Mouse (Mus musculus): ENCODE data around the gene Wnt7b. TPM values are rescaled to one million over a fixed set of nuclear protein-coding genes. Genes with fewer than 3 reads are reported as not detected.

The Wnt7b gene
- polyA plus RNA-seq, 1 experiment from 2014 or later, result 4.6 TPM

DNA sequence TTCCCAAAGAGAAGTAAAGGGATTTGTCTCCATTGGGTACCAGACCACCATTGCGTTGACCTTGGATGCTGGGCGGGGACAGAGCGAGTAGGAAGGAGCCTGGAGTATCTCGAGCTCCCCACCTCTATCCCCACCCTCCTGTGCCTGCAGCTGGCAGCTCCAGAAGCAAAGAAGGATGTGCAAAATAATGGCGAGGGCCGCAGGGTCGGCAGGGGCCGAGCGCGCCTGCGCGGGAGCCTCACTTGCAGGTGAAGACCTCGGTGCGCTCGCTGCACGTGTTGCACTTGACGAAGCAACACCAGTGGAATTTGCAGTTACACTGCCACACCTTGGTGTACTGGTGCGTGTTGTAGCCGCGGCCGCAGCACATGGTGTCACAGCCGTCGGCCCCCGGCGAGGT, 45.1 kb downstream of the Wnt7b start:
- WGBS, result 70% methylated on average over 25 of the region's 25 CpGs
- Histone ChIP-seq H3K4me2 (no peak overlapping the region), H3K4me3 (no peak overlapping the region), H3K4me1 (peaks cover 12% of the 10 kb centered on the region), H3K27me3 (replicated peaks) (peaks cover 59% of the 10 kb centered on the region), H3K9ac (no peak overlapping the region), H3K36me3 (no peaks in the 10 kb centered on the region), H3K9me3 (no peaks in the 10 kb centered on the region), H3K27ac (replicated peaks) (no peak overlapping the region)
- ATAC-seq (ENCODE audit: extremely low read depth, insufficient number of reproducible peaks, low FRiP score, low TSS enrichment), result no peak

DNA sequence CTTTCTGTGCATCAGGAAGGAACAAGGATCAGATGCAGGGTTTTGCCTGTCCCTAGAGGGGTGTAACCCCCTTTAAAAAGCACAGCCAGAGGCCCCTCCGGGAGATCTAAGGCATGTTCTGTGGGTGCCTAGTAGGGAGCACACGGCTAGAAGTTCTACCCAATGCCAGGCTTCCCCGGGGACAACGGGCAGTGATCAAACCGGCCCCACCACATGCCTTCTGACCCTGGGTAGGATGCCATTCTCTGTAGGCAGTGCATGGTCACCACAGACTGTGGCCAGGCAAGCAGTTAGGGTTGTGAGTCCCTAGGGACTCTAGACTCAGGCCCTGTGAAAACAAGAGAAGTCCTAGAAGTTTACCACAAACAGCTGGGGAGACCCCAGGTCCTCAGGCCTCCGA, 47.6 kb downstream of the Wnt7b start:
- no peak overlapping the region for H3K27ac ChIP-seq (replicated peaks)
- no peaks in the 10 kb centered on the region for H3K36me3 ChIP-seq
- peaks cover 46% of the 10 kb centered on the region for H3K27me3 ChIP-seq (replicated peaks)
- 83% methylated on average over 6 of the region's 6 CpGs for WGBS
- H3K4me1 ChIP-seq, result peaks cover 12% of the 10 kb centered on the region
- no peak overlapping the region for H3K9ac ChIP-seq
- H3K4me3 ChIP-seq, result no peak overlapping the region
- H3K4me2 ChIP-seq, result no peak overlapping the region
- no peak for ATAC-seq (ENCODE audit: extremely low read depth, insufficient number of reproducible peaks, low FRiP score, low TSS enrichment)
- H3K9me3 ChIP-seq, result no peaks in the 10 kb centered on the region

DNA sequence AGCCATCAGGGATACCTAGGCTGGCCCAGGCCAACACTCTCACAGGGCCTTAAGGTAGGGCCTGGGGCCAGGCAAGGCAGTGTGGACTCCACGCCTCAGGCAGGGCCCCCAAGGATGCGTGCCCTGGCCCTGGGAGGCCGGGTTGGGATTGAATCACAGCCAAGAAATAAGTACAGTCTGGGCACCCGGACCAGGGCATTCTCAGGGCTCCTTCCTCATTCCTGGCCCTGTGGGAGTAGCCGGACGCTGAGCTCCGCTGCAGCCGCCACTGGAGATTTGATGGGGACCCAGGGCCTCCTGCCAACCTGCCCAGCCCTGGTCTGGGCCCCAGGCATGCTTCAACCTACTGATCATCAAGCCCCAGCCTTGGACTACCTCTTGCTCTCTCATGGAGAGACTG, 48.1 kb downstream of the Wnt7b start:
- Histone ChIP-seq H3K4me3 (no peak overlapping the region), H3K27ac (replicated peaks) (no peak overlapping the region), H3K4me2 (no peak overlapping the region), H3K36me3 (no peaks in the 10 kb centered on the region), H3K9ac (no peak overlapping the region), H3K27me3 (replicated peaks) (peaks cover 42% of the 10 kb centered on the region), H3K4me1 (peaks cover 12% of the 10 kb centered on the region), H3K9me3 (no peaks in the 10 kb centered on the region)
- WGBS, result 42% methylated on average over 8 of the region's 8 CpGs
- ATAC-seq (ENCODE audit: extremely low read depth, insufficient number of reproducible peaks, low FRiP score, low TSS enrichment), result no peak

DNA sequence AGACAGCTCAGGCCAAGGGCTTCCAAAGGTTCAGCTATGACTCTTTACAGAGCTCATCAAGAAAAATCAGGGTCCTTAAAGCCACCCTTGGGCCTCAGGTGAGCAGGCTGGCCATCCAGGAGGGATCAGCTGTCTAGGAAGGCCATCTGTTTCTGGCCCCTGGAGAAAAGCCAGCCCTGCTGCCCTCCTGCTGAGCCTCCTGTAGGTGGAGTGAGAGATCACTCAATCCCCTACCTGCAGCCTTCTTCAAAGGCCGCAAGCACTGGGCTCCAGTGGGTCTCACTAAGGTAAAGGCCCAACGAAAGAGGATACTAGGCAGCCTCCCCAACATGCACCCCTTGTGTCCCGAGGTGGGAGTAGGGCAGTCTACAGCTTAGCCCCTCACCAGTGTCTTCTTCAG, 50.2 kb downstream of the Wnt7b start:
- Histone ChIP-seq H3K4me1 (peaks cover 9% of the 10 kb centered on the region), H3K9ac (no peak overlapping the region), H3K4me2 (no peak overlapping the region), H3K27me3 (replicated peaks) (peaks cover 26% of the 10 kb centered on the region), H3K36me3 (no peaks in the 10 kb centered on the region), H3K4me3 (no peak overlapping the region), H3K27ac (replicated peaks) (no peak overlapping the region), H3K9me3 (no peaks in the 10 kb centered on the region)
- ATAC-seq (ENCODE audit: extremely low read depth, insufficient number of reproducible peaks, low FRiP score, low TSS enrichment), result no peak
- 72% methylated on average over 3 of the region's 3 CpGs for WGBS

DNA sequence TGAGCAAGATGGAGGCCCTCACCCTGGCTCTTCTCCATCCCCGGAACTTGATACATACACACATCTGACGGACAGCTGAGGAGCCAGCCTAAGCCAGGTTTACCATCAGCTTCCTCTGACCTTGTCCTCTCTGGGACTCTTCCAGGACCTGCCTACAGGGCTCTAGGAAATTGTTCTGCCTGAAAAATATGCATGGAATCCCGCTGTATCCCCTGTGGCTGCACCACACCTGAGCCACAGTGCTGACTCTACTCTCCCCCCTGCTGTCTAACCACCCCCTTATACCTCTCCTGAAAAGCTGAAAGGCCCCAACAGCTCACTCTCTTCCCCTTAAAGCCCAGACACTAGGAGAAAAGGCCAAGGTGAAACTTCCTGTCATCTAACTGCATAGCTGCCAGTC, 52.4 kb downstream of the Wnt7b start:
- WGBS, result 57% methylated on average over 3 of the region's 3 CpGs
- H3K4me1 ChIP-seq, result peaks cover 9% of the 10 kb centered on the region
- no peaks in the 10 kb centered on the region for H3K36me3 ChIP-seq
- no peaks in the 10 kb centered on the region for H3K9me3 ChIP-seq
- H3K27ac ChIP-seq (replicated peaks), result no peak overlapping the region
- H3K27me3 ChIP-seq (replicated peaks), result peaks cover 13% of the 10 kb centered on the region
- ATAC-seq (ENCODE audit: extremely low read depth, insufficient number of reproducible peaks, low FRiP score, low TSS enrichment), result no peak
- H3K4me2 ChIP-seq, result no peak overlapping the region
- no peak overlapping the region for H3K9ac ChIP-seq
- H3K4me3 ChIP-seq, result no peak overlapping the region

DNA sequence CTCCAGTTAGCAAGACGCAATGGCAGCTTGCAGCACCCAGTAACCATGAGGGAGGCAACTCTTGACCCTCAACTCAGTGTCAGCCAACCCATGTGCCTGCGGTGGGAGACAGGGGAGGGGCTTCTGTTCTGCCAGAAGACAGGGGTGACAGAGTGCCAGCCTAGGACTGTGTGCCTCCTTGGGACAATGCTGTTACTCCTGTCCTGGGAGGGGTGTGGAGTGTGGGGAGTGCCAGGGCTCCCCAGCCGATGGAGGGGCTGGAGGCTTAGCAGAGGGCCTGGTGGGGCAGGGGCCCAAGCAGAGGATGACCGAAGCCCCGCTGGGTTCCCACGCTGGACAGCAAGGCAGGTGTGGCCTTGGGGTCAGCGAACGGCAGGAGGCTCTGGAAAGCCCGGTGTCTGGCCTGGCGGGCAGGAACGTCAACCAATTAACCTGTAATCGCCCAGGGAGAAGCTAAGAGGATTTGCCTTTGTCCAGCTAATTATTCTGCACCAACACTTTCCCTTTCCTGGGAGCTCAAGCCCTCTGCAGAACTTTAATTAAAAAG, 57.8 kb downstream of the Wnt7b start:
- no peak for ATAC-seq (ENCODE audit: extremely low read depth, insufficient number of reproducible peaks, low FRiP score, low TSS enrichment)
- H3K4me1 ChIP-seq, result peaks cover 10% of the 10 kb centered on the region
- peaks cover 36% of the 10 kb centered on the region for H3K27me3 ChIP-seq (replicated peaks)

DNA sequence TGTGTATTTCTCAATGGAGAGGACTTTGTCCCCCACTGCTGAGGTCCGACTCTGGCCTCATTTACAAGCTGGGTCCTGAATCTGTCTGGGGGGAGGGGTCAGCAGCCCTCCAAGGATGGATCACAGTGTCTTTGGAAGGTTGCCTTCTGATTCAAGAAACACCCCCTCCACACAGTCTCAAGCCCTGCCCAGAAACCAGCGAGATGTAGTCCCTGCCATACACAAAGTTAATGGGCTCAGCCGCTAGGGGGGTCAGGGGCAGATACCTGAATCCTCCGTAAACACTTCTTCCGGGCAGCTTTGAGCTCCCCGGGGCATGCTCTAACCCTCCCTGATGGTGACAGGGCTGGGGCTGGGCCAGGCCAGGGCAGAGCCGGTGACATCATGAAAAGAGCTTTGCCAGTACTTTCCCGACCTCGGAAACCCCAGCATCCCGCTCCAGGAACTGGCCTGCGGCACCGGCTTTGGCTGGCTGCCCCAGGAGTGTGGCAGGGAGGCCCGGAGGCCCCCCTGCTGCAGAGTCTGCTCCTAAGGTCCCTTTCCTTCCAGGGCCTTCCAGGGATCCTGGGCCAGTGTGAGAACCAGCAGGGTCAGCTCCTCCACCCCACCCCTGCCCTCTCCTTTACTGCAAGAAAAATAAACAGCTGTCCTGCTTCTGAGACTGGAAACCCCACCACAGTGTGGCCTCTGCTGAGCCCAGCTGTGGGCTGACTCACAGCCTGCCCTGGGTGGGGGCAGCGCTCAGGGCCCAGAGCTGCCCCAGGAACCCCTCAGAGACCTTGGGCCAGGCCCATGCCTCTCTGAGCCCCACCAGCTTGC, 58.9 kb downstream of the Wnt7b start:
- WGBS, result 7% methylated on average over 14 of the region's 14 CpGs
- ATAC-seq (ENCODE audit: extremely low read depth, insufficient number of reproducible peaks, low FRiP score, low TSS enrichment), result peak; percentile 42; the same call in 1 of the 2 replicates
- Histone ChIP-seq H3K27me3 (replicated peaks) (peaks cover 36% of the 10 kb centered on the region), H3K9me3 (no peaks in the 10 kb centered on the region), H3K4me2 (peak overlapping the region; percentile 59), H3K27ac (replicated peaks) (0 out of 2 replicates have a peak overlapping the region, but pooled peaks have one; percentile 10), H3K36me3 (no peaks in the 10 kb centered on the region), H3K4me1 (peaks cover 10% of the 10 kb centered on the region), H3K4me3 (peak overlapping the region; percentile 28), H3K9ac (peak overlapping the region; percentile 38; the same call in 1 of the 2 replicates)

More for the DNA sequence above, 57.8 kb downstream of the Wnt7b start:
- H3K4me3 ChIP-seq, result no peak overlapping the region
- no peaks in the 10 kb centered on the region for H3K36me3 ChIP-seq
- H3K4me2 ChIP-seq, result no peak overlapping the region
- WGBS, result 36% methylated on average over 12 of the region's 12 CpGs
- H3K9me3 ChIP-seq, result no peaks in the 10 kb centered on the region
- no peak overlapping the region for H3K27ac ChIP-seq (replicated peaks)
- H3K9ac ChIP-seq, result no peak overlapping the region

DNA sequence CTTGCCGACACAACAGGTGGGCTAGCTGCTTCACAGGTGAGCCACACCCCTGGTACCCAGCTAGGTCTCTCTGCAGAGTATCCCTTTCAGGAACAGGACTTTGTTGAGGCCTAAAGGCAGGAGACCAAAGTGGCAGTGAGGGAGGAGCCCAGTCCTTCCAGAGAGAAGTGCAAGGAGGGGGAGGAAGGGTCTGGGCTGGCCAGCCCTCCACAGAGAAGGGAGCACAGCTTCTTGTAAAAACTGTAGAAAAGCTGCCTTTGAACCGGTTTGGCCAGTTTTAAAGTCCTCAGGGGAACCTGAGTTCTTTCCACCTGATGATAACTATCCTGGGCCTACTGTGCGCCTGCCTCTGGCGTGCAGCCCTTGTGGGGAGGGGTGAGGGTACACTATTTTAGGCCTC, 62.8 kb downstream of the Wnt7b start:
- H3K27ac ChIP-seq (replicated peaks), result no peak overlapping the region
- no peak overlapping the region for H3K9ac ChIP-seq
- WGBS, result 60% methylated on average over 4 of the region's 4 CpGs
- H3K9me3 ChIP-seq, result no peaks in the 10 kb centered on the region
- no peak overlapping the region for H3K4me3 ChIP-seq
- no peak overlapping the region for H3K4me2 ChIP-seq
- ATAC-seq (ENCODE audit: extremely low read depth, insufficient number of reproducible peaks, low FRiP score, low TSS enrichment), result no peak
- H3K27me3 ChIP-seq (replicated peaks), result peaks cover 23% of the 10 kb centered on the region
- no peaks in the 10 kb centered on the region for H3K36me3 ChIP-seq
- peaks cover 10% of the 10 kb centered on the region for H3K4me1 ChIP-seq

DNA sequence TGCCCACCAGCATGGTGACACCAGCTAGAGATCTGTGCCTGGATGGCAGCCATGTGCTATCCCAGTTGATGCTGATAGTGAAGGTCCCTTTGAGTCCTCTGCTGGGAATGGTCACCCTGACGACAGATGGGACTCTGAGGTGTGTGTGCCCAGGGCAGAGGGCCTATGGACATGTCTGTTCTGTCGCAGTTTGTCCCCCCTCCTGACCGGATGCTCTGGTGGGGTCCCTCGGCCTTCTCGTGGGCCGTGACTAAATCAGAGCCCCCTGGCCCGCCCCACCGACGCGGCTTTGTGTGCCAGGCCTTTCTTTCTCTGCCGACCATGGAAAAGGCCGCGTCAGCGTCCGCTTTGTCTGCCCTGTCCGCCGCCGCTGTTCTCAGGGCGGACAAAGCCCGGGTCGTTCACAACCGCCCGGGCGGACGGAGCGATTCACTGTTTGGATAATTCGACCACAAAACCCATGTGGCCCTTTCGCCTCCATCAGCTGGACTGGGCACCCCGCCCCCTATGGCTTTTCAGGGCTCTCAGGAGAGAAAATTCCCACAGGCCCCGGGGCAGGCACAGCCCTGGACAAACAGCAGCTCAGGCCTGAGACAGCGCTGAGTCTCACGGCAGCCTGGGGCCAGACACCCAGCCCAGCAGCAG, 74.8 kb downstream of the Wnt7b start:
- H3K9me3 ChIP-seq, result no peaks in the 10 kb centered on the region
- H3K27ac ChIP-seq (replicated peaks), result no peak overlapping the region
- no peaks in the 10 kb centered on the region; the same call in 1 of the 2 replicates for H3K27me3 ChIP-seq (replicated peaks)
- no peaks in the 10 kb centered on the region for H3K36me3 ChIP-seq
- ATAC-seq (ENCODE audit: extremely low read depth, insufficient number of reproducible peaks, low FRiP score, low TSS enrichment), result no peak
- WGBS, result 75% methylated on average over 32 of the region's 32 CpGs
- no peak overlapping the region for H3K9ac ChIP-seq
- H3K4me1 ChIP-seq, result peaks cover 11% of the 10 kb centered on the region; the same call in 1 of the 2 replicates
- H3K4me2 ChIP-seq, result no peak overlapping the region
- H3K4me3 ChIP-seq, result no peak overlapping the region

DNA sequence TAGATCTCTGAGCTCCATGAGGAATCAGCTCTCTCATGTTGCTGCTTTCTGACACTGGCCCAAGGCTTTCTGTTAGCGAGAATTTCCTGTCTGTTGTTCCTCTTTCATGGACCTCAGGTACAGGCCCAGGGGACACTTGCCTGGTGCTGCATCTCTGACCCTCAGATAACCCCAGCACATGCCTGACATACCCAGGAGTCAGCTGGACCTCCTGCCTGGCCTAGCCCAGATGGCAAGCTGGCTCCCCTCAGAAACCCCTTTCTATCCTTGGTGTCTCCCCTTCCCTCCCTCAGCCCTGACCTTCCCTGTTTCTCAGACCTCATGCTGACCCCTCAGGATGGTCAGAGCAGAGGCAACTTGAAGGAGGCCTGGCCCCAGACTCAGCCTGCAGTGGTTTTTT, 75.6 kb downstream of the Wnt7b start:
- Histone ChIP-seq H3K9me3 (no peaks in the 10 kb centered on the region), H3K4me1 (peaks cover 11% of the 10 kb centered on the region; the same call in 1 of the 2 replicates), H3K9ac (no peak overlapping the region), H3K36me3 (no peaks in the 10 kb centered on the region), H3K27ac (replicated peaks) (no peak overlapping the region), H3K27me3 (replicated peaks) (no peaks in the 10 kb centered on the region; the same call in 1 of the 2 replicates), H3K4me2 (no peak overlapping the region), H3K4me3 (no peak overlapping the region)
- no peak for ATAC-seq (ENCODE audit: extremely low read depth, insufficient number of reproducible peaks, low FRiP score, low TSS enrichment)
- WGBS, result 43% methylated on average over 1 of the region's 1 CpGs

DNA sequence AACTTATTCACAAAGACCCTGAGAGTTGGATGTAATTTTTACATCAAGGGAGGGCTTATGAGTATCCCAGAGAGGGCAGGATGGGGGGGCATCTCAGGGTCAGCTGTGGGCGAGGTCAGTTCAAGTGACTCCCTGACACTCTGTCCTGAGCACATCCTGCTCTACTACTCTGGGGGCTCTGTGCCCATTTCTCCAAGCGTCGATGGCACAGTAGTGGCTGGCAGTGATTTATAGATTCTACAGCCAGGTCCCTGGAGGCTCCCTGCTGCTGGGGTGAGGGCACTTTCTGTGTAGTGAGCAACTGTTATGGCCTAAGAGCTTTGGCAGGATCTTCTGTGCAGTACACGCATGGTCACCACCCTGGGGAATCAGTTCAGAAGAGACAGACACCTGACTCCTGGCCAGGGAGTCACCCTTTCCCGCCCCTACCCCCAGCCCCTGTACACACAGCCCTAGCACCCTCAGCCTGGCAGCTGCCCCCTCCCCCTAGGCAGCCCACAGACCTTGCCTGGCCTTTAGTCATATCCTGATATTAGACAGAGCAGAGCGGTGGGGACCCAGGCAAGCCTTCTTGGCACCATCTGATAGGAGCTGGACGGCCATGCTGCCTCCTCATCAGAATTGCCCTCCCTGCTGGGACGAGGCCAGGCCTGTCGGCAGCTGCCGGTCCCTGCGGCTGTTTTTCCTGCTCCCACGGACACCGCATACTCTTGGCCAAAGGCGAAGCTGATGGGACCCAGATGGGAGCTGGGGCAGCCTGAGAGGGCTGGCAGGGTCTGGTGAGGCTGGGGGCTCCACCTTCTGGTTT, 77.0 kb downstream of the Wnt7b start:
- H3K36me3 ChIP-seq, result no peaks in the 10 kb centered on the region
- peak overlapping the region; percentile 22; the same call in 1 of the 2 replicates for H3K4me2 ChIP-seq
- H3K4me3 ChIP-seq, result no peak overlapping the region
- H3K27me3 ChIP-seq (replicated peaks), result peaks cover 2% of the 10 kb centered on the region
- peaks cover 11% of the 10 kb centered on the region; the same call in 1 of the 2 replicates for H3K4me1 ChIP-seq
- no peak overlapping the region for H3K9ac ChIP-seq
- no peak overlapping the region for H3K27ac ChIP-seq (replicated peaks)
- 48% methylated on average over 14 of the region's 14 CpGs for WGBS
- H3K9me3 ChIP-seq, result no peaks in the 10 kb centered on the region
- no peak for ATAC-seq (ENCODE audit: extremely low read depth, insufficient number of reproducible peaks, low FRiP score, low TSS enrichment)
